Mouse (Mus musculus) cerebellum, adult 2 months (tissue): ENCODE data around the gene Srms.

Source experiments
- CTCF ChIP-seq: fragments of 200-500 bp; IDR thresholded peaks from 2 replicates; pipeline ENCODE4 v1.5.1; 2011; ENCODE audit warnings: low read depth, mild to moderate bottlenecking, control low read depth, low read length, moderate library complexity, borderline replicate concordance; ENCODE audit not compliant: insufficient read depth
- POLR2A ChIP-seq: fragments of 200-500 bp; IDR thresholded peaks from 2 replicates; pipeline ENCODE4 v1.6.1; 2011; ENCODE audit warnings: low read length, control low read depth, borderline replicate concordance; ENCODE audit not compliant: insufficient read depth

DNA sequence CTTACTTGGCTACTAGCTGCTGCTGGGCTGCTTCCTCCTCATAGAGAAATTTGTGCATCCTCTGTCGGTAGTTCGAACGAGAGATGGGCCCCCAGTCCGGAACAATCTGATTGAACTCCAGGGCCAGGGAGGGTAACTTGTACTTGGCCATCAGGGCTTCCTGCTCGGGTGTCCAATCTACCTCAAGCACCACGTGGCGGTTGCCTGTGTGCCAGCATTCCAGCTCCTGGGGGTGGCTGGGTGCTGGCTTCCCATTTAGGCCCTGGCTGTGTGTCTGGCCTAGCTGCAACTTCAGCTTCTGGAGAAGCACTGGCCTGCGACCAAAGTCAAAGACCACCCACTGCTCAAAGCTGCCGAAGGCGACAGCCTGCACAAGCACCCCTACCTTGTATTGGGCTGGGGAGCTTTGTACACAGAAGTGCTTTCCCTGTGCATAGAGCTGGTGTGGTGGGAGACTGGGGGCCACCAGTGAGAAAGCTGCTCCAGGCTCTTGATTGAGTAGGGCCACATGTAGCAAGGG lies 25.2 kb upstream of the Srms start:
- TF ChIP-seq CTCF: no peak
- TF ChIP-seq POLR2A: no peak
